Mouse (Mus musculus) hindbrain, embryonic 11.5 days (tissue): Measurements from ENCODE around the gene Kif14. TPM values are rescaled to one million over a fixed set of nuclear protein-coding genes. Genes with fewer than 3 reads are reported as not detected.
A peak's percentile ranks its signal among the peaks of the same experiment; 100 is the strongest.

Experiments used
- ATAC-seq: fragments of 200-750 bp; cut with Nextera tagmentation; 2 replicates; pipeline ENCODE4 v1.8.0; 2017; ENCODE audit warnings: mild to moderate bottlenecking, moderate TSS enrichment, moderate library complexity; ENCODE audit not compliant: low FRiP score
- DNase-seq: peaks from one replicate; pipeline ENCODE4 v3.0.0-alpha.2; 2015; ENCODE audit warnings: low spot score
- H3K27ac ChIP-seq: fragments of 300-500 bp; sonication (generic); 2 replicates; pipeline ENCODE4 v1.5.1; 2014; ENCODE audit warnings: mild to moderate bottlenecking, low read depth, low read length
- H3K27me3 ChIP-seq: fragments of 300-500 bp; sonication (generic); 2 replicates; pipeline ENCODE4 v1.6.1; 2014; ENCODE audit warnings: mild to moderate bottlenecking, low read length, moderate library complexity, mixed read lengths; ENCODE audit not compliant: control insufficient read depth, insufficient read depth
- H3K36me3 ChIP-seq: fragments of 300-500 bp; sonication (generic); 2 replicates; pipeline ENCODE4 v1.6.1; 2014; ENCODE audit warnings: mild to moderate bottlenecking, low read length, moderate library complexity, mixed read lengths; ENCODE audit not compliant: control insufficient read depth, insufficient read depth
- H3K4me1 ChIP-seq: fragments of 300-500 bp; sonication (generic); replicated peaks from 2 replicates; pipeline ENCODE4 v1.6.1; 2014; ENCODE audit warnings: low read length, mixed read lengths; ENCODE audit not compliant: control insufficient read depth, insufficient read depth
- H3K4me2 ChIP-seq: fragments of 300-500 bp; sonication (generic); replicated peaks from 2 replicates; pipeline ENCODE4 v1.6.1; 2014; ENCODE audit warnings: mild to moderate bottlenecking, low read depth, low read length
- H3K4me3 ChIP-seq: fragments of 300-500 bp; sonication (generic); 2 replicates; pipeline ENCODE4 v1.5.1; 2014; ENCODE audit warnings: low read depth, low read length
- H3K9ac ChIP-seq: fragments of 300-500 bp; sonication (generic); 2 replicates; pipeline ENCODE4 v1.6.1; 2014; ENCODE audit warnings: low read depth, low read length
- H3K9me3 ChIP-seq: fragments of 300-500 bp; sonication (generic); 2 replicates; pipeline ENCODE4 v1.6.1; 2016; ENCODE audit warnings: low read length; ENCODE audit not compliant: control insufficient read depth
- WGBS: fragments of 180-500 bp; shearing (Covaris S2); extraction: QIAGEN DNeasy Blood & Tissue Kit; methylation state at CpG from one replicate; pipeline ENCODE4 v1.1.7; 2014; 5-methylcytosine and 5-hydroxymethylcytosine counted together
- polyA plus RNA-seq: library from polyadenylated mRNA; unstranded; fragments of >200 nt; fragmentation: Nextera tagmentation; extraction: Ambion mirVana; gene quantifications from 2 replicates; pipeline ENCODE4 v1.2.1, GENCODE M21; 2014

Kif14 gene
- 8.1 and 11.7 TPM in 2 replicates for polyA plus RNA-seq

- WGBS: under 1% methylated on average over 52 of the region's 52 CpGs
- no peaks in the 10 kb centered on the region for H3K36me3 ChIP-seq
- no peaks in the 10 kb centered on the region for H3K9me3 ChIP-seq
- H3K9ac ChIP-seq: peak within 1 kb of the TSS; percentile 64
- H3K4me2 ChIP-seq: peak within 1 kb of the TSS; percentile 87
- peak within 1 kb of the TSS; percentile 70 for H3K4me3 ChIP-seq
- ATAC-seq (peak; percentile 97), DNase-seq (peak; percentile 99)
- 0 out of 2 replicates have a peak within 1 kb of the TSS, but pooled peaks have one; percentile 47 for H3K27ac ChIP-seq
- no peaks in the 10 kb centered on the region for H3K27me3 ChIP-seq
- H3K4me1 ChIP-seq: no peaks in the 10 kb centered on the region
Observed at GRCm38 (mm10) chr1:136466143-136466811, at the start of gene Kif14. Kif14 (plus strand) TSS chr1:136466343.

- 97% methylated on average over 6 of the region's 6 CpGs for WGBS
- H3K9me3 ChIP-seq: no peaks in the 10 kb centered on the region
- no peak overlapping the region for H3K4me2 ChIP-seq
- H3K27ac ChIP-seq: no peak overlapping the region
- H3K4me3 ChIP-seq: no peak overlapping the region
- no peaks in the 10 kb centered on the region for H3K36me3 ChIP-seq
- no peak overlapping the region for H3K9ac ChIP-seq
- DNase-seq: no peak
- no peaks in the 10 kb centered on the region for H3K4me1 ChIP-seq
- no peaks in the 10 kb centered on the region for H3K27me3 ChIP-seq
- no peak for ATAC-seq
Observed at GRCm38 (mm10) chr1:136418393-136418792, 47.8 kb upstream of the Kif14 start.

GRCm38 (mm10) chr1:136427166-136427969 is 38.8 kb upstream of the Kif14 start:
- DNase-seq (no peak), ATAC-seq (no peak)
- H3K4me3 ChIP-seq: no peak overlapping the region
- no peaks in the 10 kb centered on the region for H3K36me3 ChIP-seq
- H3K27ac ChIP-seq: no peak overlapping the region
- H3K9me3 ChIP-seq: no peaks in the 10 kb centered on the region
- no peaks in the 10 kb centered on the region for H3K4me1 ChIP-seq
- no peak overlapping the region for H3K4me2 ChIP-seq
- H3K9ac ChIP-seq: no peak overlapping the region
- no peaks in the 10 kb centered on the region for H3K27me3 ChIP-seq
- WGBS: 82% methylated on average over 11 of the region's 11 CpGs

- H3K27me3 ChIP-seq: no peaks in the 10 kb centered on the region
- H3K36me3 ChIP-seq: no peaks in the 10 kb centered on the region
- no peak overlapping the region for H3K4me2 ChIP-seq
- WGBS: 93% methylated on average over 4 of the region's 4 CpGs
- no peak overlapping the region for H3K4me3 ChIP-seq
- ATAC-seq (no peak), DNase-seq (no peak)
- H3K9me3 ChIP-seq: no peaks in the 10 kb centered on the region
- H3K27ac ChIP-seq: no peak overlapping the region
- no peaks in the 10 kb centered on the region for H3K4me1 ChIP-seq
- no peak overlapping the region for H3K9ac ChIP-seq
Observed at GRCm38 (mm10) chr1:136428981-136429380, 37.2 kb upstream of the Kif14 start.

GRCm38 (mm10) chr1:136430126-136430818 is 35.9 kb upstream of the Kif14 start:
- no peak for ATAC-seq
- no peaks in the 10 kb centered on the region for H3K36me3 ChIP-seq
- H3K27me3 ChIP-seq: no peaks in the 10 kb centered on the region
- H3K27ac ChIP-seq: no peak overlapping the region
- H3K9me3 ChIP-seq: no peaks in the 10 kb centered on the region
- 68% methylated on average over 7 of the region's 7 CpGs for WGBS
- H3K9ac ChIP-seq: no peak overlapping the region
- no peaks in the 10 kb centered on the region for H3K4me1 ChIP-seq
- H3K4me2 ChIP-seq: no peak overlapping the region
- no peak overlapping the region for H3K4me3 ChIP-seq
- no peak for DNase-seq

- Histone ChIP-seq H3K27ac (no peak overlapping the region), H3K4me1 (no peaks in the 10 kb centered on the region), H3K27me3 (no peaks in the 10 kb centered on the region), H3K9ac (no peak overlapping the region), H3K4me2 (no peak overlapping the region), H3K4me3 (no peak overlapping the region), H3K9me3 (no peaks in the 10 kb centered on the region), H3K36me3 (no peaks in the 10 kb centered on the region)
- 84% methylated on average over 7 of the region's 7 CpGs for WGBS
- ATAC-seq: no peak
- DNase-seq: no peak
Observed at GRCm38 (mm10) chr1:136440741-136441140, 25.4 kb upstream of the Kif14 start.

GRCm38 (mm10) chr1:136442809-136443208 is 23.3 kb upstream of the Kif14 start:
- Histone ChIP-seq H3K27me3 (no peaks in the 10 kb centered on the region), H3K9ac (no peak overlapping the region), H3K4me1 (no peaks in the 10 kb centered on the region), H3K4me2 (no peak overlapping the region), H3K27ac (no peak overlapping the region), H3K36me3 (no peaks in the 10 kb centered on the region), H3K9me3 (no peaks in the 10 kb centered on the region), H3K4me3 (no peak overlapping the region)
- ATAC-seq (no peak), DNase-seq (no peak)
- 73% methylated on average over 9 of the region's 9 CpGs for WGBS

- no peak for ATAC-seq
- no peak for DNase-seq
- 89% methylated on average over 12 of the region's 12 CpGs for WGBS
- no peaks in the 10 kb centered on the region for H3K27me3 ChIP-seq
- no peaks in the 10 kb centered on the region for H3K9me3 ChIP-seq
- no peaks in the 10 kb centered on the region for H3K36me3 ChIP-seq
- no peak overlapping the region for H3K4me3 ChIP-seq
- H3K4me2 ChIP-seq: no peak overlapping the region
- H3K27ac ChIP-seq: no peak overlapping the region
- no peaks in the 10 kb centered on the region for H3K4me1 ChIP-seq
- no peak overlapping the region for H3K9ac ChIP-seq
Observed at GRCm38 (mm10) chr1:136444555-136445255, 21.4 kb upstream of the Kif14 start.
